Mouse (Mus musculus): ENCODE results near the gene E130114P18Rik. TPM values are rescaled to one million over a fixed set of nuclear protein-coding genes. Genes with fewer than 3 reads are reported as not detected.

E130114P18Rik gene
- total and polyA plus RNA-seq, 2 experiments from 2014 or later, result 15.2 to 19.3 TPM

- H3K27me3 ChIP-seq (ENCODE audit: insufficient read depth, low read length), result no peaks in the 10 kb centered on the region
- no peak for DNase-seq
- no peak overlapping the region for H3K27ac ChIP-seq (ENCODE audit: low read depth, low read length)
- H3K9me3 ChIP-seq (ENCODE audit: low read length), result no peaks in the 10 kb centered on the region
- H3K36me3 ChIP-seq (ENCODE audit: insufficient read depth), result no peaks in the 10 kb centered on the region
- no peak overlapping the region for H3K4me3 ChIP-seq (ENCODE audit: low read depth, low read length)
- no peak overlapping the region for H3K4me2 ChIP-seq (ENCODE audit: low read depth)
- no peak for ATAC-seq
- H3K9ac ChIP-seq, result no peak overlapping the region
- no peak for TF ChIP-seq CTCF (IDR thresholded peaks at IDR 0.05; ENCODE audit: low read depth)
- peaks cover 13% of the 10 kb centered on the region; the same call in 1 of the 2 replicates for H3K4me1 ChIP-seq (ENCODE audit: insufficient read depth)
- 17% methylated on average over 7 of the region's 7 CpGs for WGBS
Measured at GRCm38 (mm10) chr4:97805896-97806808, 28.3 kb upstream of the E130114P18Rik start.

- ATAC-seq (peak; percentile 42; the same call in 1 of the 2 replicates), DNase-seq (no peak)
- TF ChIP-seq CTCF (IDR thresholded peaks at IDR 0.05; ENCODE audit: low read depth), result no peak
- no peak overlapping the region for H3K9ac ChIP-seq
- peaks cover 10% of the 10 kb centered on the region; the same call in 1 of the 2 replicates for H3K4me1 ChIP-seq (ENCODE audit: insufficient read depth)
- no peaks in the 10 kb centered on the region for H3K27me3 ChIP-seq (ENCODE audit: insufficient read depth, low read length)
- H3K9me3 ChIP-seq (ENCODE audit: low read length), result no peaks in the 10 kb centered on the region
- H3K27ac ChIP-seq (ENCODE audit: low read depth, low read length), result 0 out of 2 replicates have a peak overlapping the region, but pooled peaks have one; percentile 9
- no peak overlapping the region for H3K4me3 ChIP-seq (ENCODE audit: low read depth, low read length)
- H3K4me2 ChIP-seq (ENCODE audit: low read depth), result no peak overlapping the region
- H3K36me3 ChIP-seq (ENCODE audit: insufficient read depth), result no peaks in the 10 kb centered on the region
- WGBS, result 16% methylated on average over 2 of the region's 2 CpGs
Measured at GRCm38 (mm10) chr4:97805255-97805654, 27.4 kb upstream of the E130114P18Rik start.

GRCm38 (mm10) chr4:97804638-97805037, 26.8 kb upstream of the E130114P18Rik start:
- DNase-seq, result no peak
- no peak for ATAC-seq
- Histone ChIP-seq H3K27me3 (ENCODE audit: insufficient read depth, low read length) (no peaks in the 10 kb centered on the region), H3K4me2 (ENCODE audit: low read depth) (no peak overlapping the region), H3K9me3 (ENCODE audit: low read length) (no peaks in the 10 kb centered on the region), H3K4me3 (ENCODE audit: low read depth, low read length) (no peak overlapping the region), H3K36me3 (ENCODE audit: insufficient read depth) (no peaks in the 10 kb centered on the region), H3K4me1 (ENCODE audit: insufficient read depth) (peaks cover 9% of the 10 kb centered on the region; the same call in 1 of the 2 replicates), H3K9ac (no peak overlapping the region), H3K27ac (ENCODE audit: low read depth, low read length) (no peak overlapping the region)
- WGBS, result 59% methylated on average over 5 of the region's 5 CpGs
- TF ChIP-seq CTCF (IDR thresholded peaks at IDR 0.05; ENCODE audit: low read depth), result no peak

GRCm38 (mm10) chr4:97803791-97804190, 25.9 kb upstream of the E130114P18Rik start:
- H3K4me2 ChIP-seq (ENCODE audit: low read depth), result no peak overlapping the region
- no peaks in the 10 kb centered on the region for H3K36me3 ChIP-seq (ENCODE audit: insufficient read depth)
- no peak for DNase-seq
- no peak for TF ChIP-seq CTCF (IDR thresholded peaks at IDR 0.05; ENCODE audit: low read depth)
- no peak overlapping the region for H3K9ac ChIP-seq
- no peaks in the 10 kb centered on the region for H3K9me3 ChIP-seq (ENCODE audit: low read length)
- peaks cover 9% of the 10 kb centered on the region; the same call in 1 of the 2 replicates for H3K4me1 ChIP-seq (ENCODE audit: insufficient read depth)
- ATAC-seq, result no peak
- no peaks in the 10 kb centered on the region for H3K27me3 ChIP-seq (ENCODE audit: insufficient read depth, low read length)
- H3K4me3 ChIP-seq (ENCODE audit: low read depth, low read length), result no peak overlapping the region
- H3K27ac ChIP-seq (ENCODE audit: low read depth, low read length), result no peak overlapping the region
- WGBS, result 35% methylated on average over 3 of the region's 3 CpGs

- Histone ChIP-seq H3K9ac (no peak overlapping the region), H3K27ac (ENCODE audit: low read depth, low read length) (no peak overlapping the region), H3K9me3 (ENCODE audit: low read length) (no peaks in the 10 kb centered on the region), H3K36me3 (ENCODE audit: insufficient read depth) (no peaks in the 10 kb centered on the region), H3K27me3 (ENCODE audit: insufficient read depth, low read length) (no peaks in the 10 kb centered on the region), H3K4me3 (ENCODE audit: low read depth, low read length) (no peak overlapping the region), H3K4me2 (ENCODE audit: low read depth) (peak overlapping the region; percentile 33), H3K4me1 (ENCODE audit: insufficient read depth) (no peaks in the 10 kb centered on the region)
- DNase-seq, result no peak
- TF ChIP-seq CTCF (IDR thresholded peaks at IDR 0.05; ENCODE audit: low read depth), result no peak
- ATAC-seq, result no peak
- 51% methylated on average over 10 of the region's 10 CpGs for WGBS
Measured at GRCm38 (mm10) chr4:97796505-97796904, 18.6 kb upstream of the E130114P18Rik start.

GRCm38 (mm10) chr4:97795957-97796356, 18.1 kb upstream of the E130114P18Rik start:
- peak; percentile 52 for ATAC-seq
- no peaks in the 10 kb centered on the region for H3K4me1 ChIP-seq (ENCODE audit: insufficient read depth)
- no peaks in the 10 kb centered on the region for H3K27me3 ChIP-seq (ENCODE audit: insufficient read depth, low read length)
- no peaks in the 10 kb centered on the region for H3K36me3 ChIP-seq (ENCODE audit: insufficient read depth)
- H3K9me3 ChIP-seq (ENCODE audit: low read length), result no peaks in the 10 kb centered on the region
- WGBS, result 42% methylated on average over 5 of the region's 5 CpGs
- no peak overlapping the region for H3K4me3 ChIP-seq (ENCODE audit: low read depth, low read length)
- peak overlapping the region; percentile 33 for H3K4me2 ChIP-seq (ENCODE audit: low read depth)
- TF ChIP-seq CTCF (IDR thresholded peaks at IDR 0.05; ENCODE audit: low read depth), result no peak
- DNase-seq, result no peak
- H3K9ac ChIP-seq, result 0 out of 2 replicates have a peak overlapping the region, but pooled peaks have one; percentile 19
- H3K27ac ChIP-seq (ENCODE audit: low read depth, low read length), result no peak overlapping the region; the same call in 1 of the 2 replicates

GRCm38 (mm10) chr4:97794865-97795264, 17.0 kb upstream of the E130114P18Rik start:
- Histone ChIP-seq H3K4me3 (ENCODE audit: low read depth, low read length) (no peak overlapping the region), H3K9me3 (ENCODE audit: low read length) (no peaks in the 10 kb centered on the region), H3K27me3 (ENCODE audit: insufficient read depth, low read length) (no peaks in the 10 kb centered on the region), H3K9ac (no peak overlapping the region), H3K36me3 (ENCODE audit: insufficient read depth) (no peaks in the 10 kb centered on the region), H3K4me1 (ENCODE audit: insufficient read depth) (0 out of 2 replicates have a peak, but pooled peaks cover 3% of the 10 kb centered on the region), H3K27ac (ENCODE audit: low read depth, low read length) (no peak overlapping the region), H3K4me2 (ENCODE audit: low read depth) (no peak overlapping the region)
- 75% methylated on average over 4 of the region's 4 CpGs for WGBS
- ATAC-seq (no peak), DNase-seq (no peak)
- TF ChIP-seq CTCF (IDR thresholded peaks at IDR 0.05; ENCODE audit: low read depth), result no peak

Measured in forebrain, postnatal 0 days (tissue).